Mouse (Mus musculus): ENCODE measurements around the gene Hoxa3. TPM values are rescaled to one million over a fixed set of nuclear protein-coding genes. Genes with fewer than 3 reads are reported as not detected.

Gene Hoxa3
- polyA plus RNA-seq, 1 experiment from 2014 or later, result 0.91 TPM

DNA sequence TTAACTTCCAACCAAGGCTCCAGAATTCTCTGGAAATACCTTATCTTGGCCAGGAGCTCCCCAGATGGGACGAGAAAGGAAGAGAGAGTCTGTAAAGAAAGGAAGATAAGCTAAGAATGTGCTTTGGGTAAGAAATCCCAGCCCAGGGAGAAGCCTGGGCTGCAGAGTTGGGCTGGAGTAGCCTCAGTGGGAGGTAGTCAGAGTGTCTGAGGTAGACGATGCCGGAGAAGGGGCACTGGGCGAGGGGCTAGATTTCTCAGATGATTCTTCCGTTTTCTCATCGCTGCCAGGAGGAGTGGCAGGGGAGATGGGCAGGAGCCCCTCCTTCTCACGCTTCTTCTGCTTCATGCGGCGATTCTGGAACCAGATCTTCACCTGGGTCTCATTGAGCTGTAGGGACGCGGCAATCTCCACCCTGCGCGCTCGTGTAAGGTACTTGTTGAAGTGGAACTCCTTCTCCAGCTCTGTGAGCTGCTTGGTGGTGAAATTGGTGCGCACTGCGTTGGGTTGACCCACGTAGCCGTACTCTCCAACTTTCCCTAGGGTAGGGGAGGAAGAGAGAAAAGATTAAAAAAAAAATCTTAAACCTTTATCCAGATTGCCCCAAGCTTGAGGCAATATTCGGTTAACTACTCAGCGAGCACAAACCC, 56.5 kb downstream of the Hoxa3 start:
- H3K27ac ChIP-seq (replicated peaks; ENCODE audit: low read depth, low read length), result no peak overlapping the region
- H3K9ac ChIP-seq (replicated peaks; ENCODE audit: low read length), result no peak overlapping the region
- ATAC-seq (replicated peaks; ENCODE audit: insufficient number of reproducible peaks, low FRiP score, low TSS enrichment, low read depth) (no peak), DNase-seq (ENCODE audit: low spot score) (no peak)
- 1% methylated on average over 20 of the region's 20 CpGs for WGBS
- H3K36me3 ChIP-seq (replicated peaks; ENCODE audit: control insufficient read depth, insufficient read depth, low read depth, low read length), result no peaks in the 10 kb centered on the region
- H3K9me3 ChIP-seq (replicated peaks; ENCODE audit: control insufficient read depth, low read length), result no peaks in the 10 kb centered on the region
- H3K4me2 ChIP-seq (ENCODE audit: low read depth, low read length), result no peak overlapping the region
- H3K27me3 ChIP-seq (ENCODE audit: control insufficient read depth, insufficient read depth, low read length), result peaks cover 84% of the 10 kb centered on the region
- H3K4me1 ChIP-seq (ENCODE audit: control insufficient read depth, insufficient read depth, low read length), result no peaks in the 10 kb centered on the region; the same call in 1 of the 2 replicates
- no peak overlapping the region for H3K4me3 ChIP-seq (ENCODE audit: low read depth, low read length)

DNA sequence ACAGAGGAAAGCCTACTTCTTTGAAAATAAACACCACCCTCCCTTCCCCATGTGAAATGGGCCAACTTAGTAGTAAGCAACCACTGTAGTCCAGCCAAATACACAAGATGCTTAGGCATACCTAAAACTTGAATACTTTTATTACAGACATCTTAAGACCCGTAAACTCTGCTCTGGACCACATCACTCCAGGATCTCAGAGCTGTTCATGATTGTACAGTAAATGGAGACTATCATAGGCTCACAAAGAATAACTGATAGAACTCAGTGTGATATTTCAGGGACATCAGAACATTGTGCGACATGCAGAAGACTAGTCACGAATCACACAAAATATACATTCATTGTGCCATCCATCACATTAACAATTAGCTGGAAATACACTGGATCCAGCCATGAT, 57.7 kb downstream of the Hoxa3 start:
- no peak for DNase-seq (ENCODE audit: low spot score)
- ATAC-seq (replicated peaks; ENCODE audit: insufficient number of reproducible peaks, low FRiP score, low TSS enrichment, low read depth), result no peak
- Histone ChIP-seq H3K4me3 (ENCODE audit: low read depth, low read length) (no peak overlapping the region), H3K27ac (replicated peaks; ENCODE audit: low read depth, low read length) (no peak overlapping the region), H3K9me3 (replicated peaks; ENCODE audit: control insufficient read depth, low read length) (no peaks in the 10 kb centered on the region), H3K27me3 (ENCODE audit: control insufficient read depth, insufficient read depth, low read length) (peaks cover 85% of the 10 kb centered on the region), H3K4me2 (ENCODE audit: low read depth, low read length) (no peak overlapping the region), H3K9ac (replicated peaks; ENCODE audit: low read length) (no peak overlapping the region), H3K4me1 (ENCODE audit: control insufficient read depth, insufficient read depth, low read length) (peaks cover 2% of the 10 kb centered on the region; the same call in 1 of the 2 replicates), H3K36me3 (replicated peaks; ENCODE audit: control insufficient read depth, insufficient read depth, low read depth, low read length) (no peaks in the 10 kb centered on the region)
- 38% methylated on average over 3 of the region's 3 CpGs for WGBS

DNA sequence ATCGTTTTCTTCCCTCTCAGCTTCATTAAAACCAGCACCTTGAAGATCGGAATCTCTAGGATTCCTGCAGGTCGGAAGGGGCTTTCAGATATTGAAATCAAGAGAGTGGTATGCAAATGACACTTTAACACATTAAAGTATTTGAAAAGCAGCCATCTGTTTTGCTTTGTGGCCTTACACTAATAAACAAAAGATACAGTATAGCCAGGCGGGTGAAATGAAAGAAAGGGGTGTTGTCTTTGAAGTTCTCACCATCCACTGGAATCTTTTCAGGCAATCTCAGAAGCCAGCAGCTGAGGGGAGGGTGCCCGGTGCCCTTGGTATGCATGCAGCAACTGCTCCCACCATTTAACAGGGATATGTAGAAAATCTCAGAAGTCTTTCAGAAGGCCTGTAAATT, 59.1 kb downstream of the Hoxa3 start:
- Histone ChIP-seq H3K9ac (replicated peaks; ENCODE audit: low read length) (no peak overlapping the region), H3K4me3 (ENCODE audit: low read depth, low read length) (no peak overlapping the region), H3K4me1 (ENCODE audit: control insufficient read depth, insufficient read depth, low read length) (peaks cover 3% of the 10 kb centered on the region; the same call in 1 of the 2 replicates), H3K4me2 (ENCODE audit: low read depth, low read length) (no peak overlapping the region), H3K9me3 (replicated peaks; ENCODE audit: control insufficient read depth, low read length) (no peaks in the 10 kb centered on the region), H3K27ac (replicated peaks; ENCODE audit: low read depth, low read length) (no peak overlapping the region), H3K27me3 (ENCODE audit: control insufficient read depth, insufficient read depth, low read length) (peaks cover 83% of the 10 kb centered on the region), H3K36me3 (replicated peaks; ENCODE audit: control insufficient read depth, insufficient read depth, low read depth, low read length) (no peaks in the 10 kb centered on the region)
- WGBS, result 6% methylated on average over 5 of the region's 5 CpGs
- ATAC-seq (replicated peaks; ENCODE audit: insufficient number of reproducible peaks, low FRiP score, low TSS enrichment, low read depth), result no peak
- DNase-seq (ENCODE audit: low spot score), result no peak

DNA sequence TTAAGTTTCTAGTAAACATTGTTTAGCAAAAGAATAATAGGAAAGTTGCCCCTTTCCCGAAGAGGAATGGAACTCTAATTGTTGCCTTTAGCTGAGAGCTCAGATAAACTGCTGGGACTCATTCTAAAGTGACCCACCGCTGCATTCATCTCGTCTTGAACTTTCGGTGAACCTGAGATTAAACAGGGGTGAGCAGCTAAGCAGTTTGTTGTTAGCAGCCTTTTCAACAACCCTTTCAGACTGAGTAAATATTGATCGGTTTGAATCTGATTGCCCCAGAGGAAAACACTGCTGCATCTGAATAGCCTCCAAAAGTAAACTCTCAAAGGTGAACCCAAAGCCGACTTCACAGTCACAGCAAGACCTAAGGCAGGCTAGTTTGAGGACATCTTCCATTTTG, 59.9 kb downstream of the Hoxa3 start:
- ATAC-seq (replicated peaks; ENCODE audit: insufficient number of reproducible peaks, low FRiP score, low TSS enrichment, low read depth), result no peak
- H3K9ac ChIP-seq (replicated peaks; ENCODE audit: low read length), result no peak overlapping the region
- H3K9me3 ChIP-seq (replicated peaks; ENCODE audit: control insufficient read depth, low read length), result no peaks in the 10 kb centered on the region
- peak; percentile 24 for DNase-seq (ENCODE audit: low spot score)
- H3K27ac ChIP-seq (replicated peaks; ENCODE audit: low read depth, low read length), result no peak overlapping the region
- 0 out of 2 replicates have a peak, but pooled peaks cover 3% of the 10 kb centered on the region for H3K4me1 ChIP-seq (ENCODE audit: control insufficient read depth, insufficient read depth, low read length)
- no peak overlapping the region for H3K4me3 ChIP-seq (ENCODE audit: low read depth, low read length)
- H3K36me3 ChIP-seq (replicated peaks; ENCODE audit: control insufficient read depth, insufficient read depth, low read depth, low read length), result no peaks in the 10 kb centered on the region
- H3K27me3 ChIP-seq (ENCODE audit: control insufficient read depth, insufficient read depth, low read length), result peaks cover 76% of the 10 kb centered on the region
- no peak overlapping the region for H3K4me2 ChIP-seq (ENCODE audit: low read depth, low read length)
- under 1% methylated on average over 6 of the region's 6 CpGs for WGBS

DNA sequence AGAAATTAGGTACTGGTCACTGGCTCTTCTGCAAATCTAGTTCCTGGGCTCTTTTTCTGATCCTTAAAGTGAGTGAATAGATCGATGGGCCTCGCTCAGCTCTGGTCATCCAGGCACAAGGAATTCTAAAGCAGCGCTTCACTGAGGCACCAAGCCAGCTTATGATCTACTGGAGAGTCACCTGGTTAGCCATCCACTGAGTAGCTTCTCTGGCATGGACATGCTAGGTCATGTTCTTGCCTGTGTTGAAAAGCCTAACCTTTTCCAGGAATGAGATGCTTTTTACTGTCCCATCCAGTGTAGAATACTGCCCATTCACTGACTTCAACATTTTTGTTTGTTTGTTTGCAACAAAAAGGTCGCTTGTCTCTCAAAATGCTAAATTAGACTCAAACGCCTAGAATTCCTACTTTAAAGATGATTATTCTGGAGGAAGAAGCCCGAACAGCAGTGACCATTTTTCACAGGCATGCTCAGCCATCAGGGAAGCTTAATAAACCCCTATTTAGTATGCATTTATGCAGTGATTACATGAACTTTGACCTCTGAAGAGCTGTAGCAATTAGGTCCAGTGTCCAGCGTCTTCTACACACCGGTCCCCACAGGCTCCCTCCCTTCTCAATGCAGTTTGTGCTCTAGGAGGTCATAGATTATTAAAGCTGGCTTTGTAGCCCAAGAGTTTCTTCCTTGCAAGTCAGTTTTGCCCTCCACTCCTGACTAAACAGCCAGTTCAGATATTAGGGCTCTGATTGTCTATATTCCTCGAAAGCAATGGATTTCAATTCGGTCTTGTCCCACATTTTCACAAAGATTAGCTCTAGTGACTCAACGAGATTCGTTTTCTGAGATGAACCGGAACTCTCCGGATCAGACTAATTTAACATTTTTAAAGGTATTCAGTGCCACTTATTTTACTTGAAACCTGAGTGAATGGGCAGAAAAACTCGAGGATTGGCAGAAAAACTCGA, 60.6 kb downstream of the Hoxa3 start:
- no peak overlapping the region for H3K4me2 ChIP-seq (ENCODE audit: low read depth, low read length)
- no peak overlapping the region for H3K4me3 ChIP-seq (ENCODE audit: low read depth, low read length)
- H3K4me1 ChIP-seq (ENCODE audit: control insufficient read depth, insufficient read depth, low read length), result 0 out of 2 replicates have a peak, but pooled peaks cover 3% of the 10 kb centered on the region
- WGBS, result 2% methylated on average over 16 of the region's 16 CpGs
- ATAC-seq (replicated peaks; ENCODE audit: insufficient number of reproducible peaks, low FRiP score, low TSS enrichment, low read depth) (no peak), DNase-seq (ENCODE audit: low spot score) (no peak)
- no peaks in the 10 kb centered on the region for H3K36me3 ChIP-seq (replicated peaks; ENCODE audit: control insufficient read depth, insufficient read depth, low read depth, low read length)
- no peaks in the 10 kb centered on the region for H3K9me3 ChIP-seq (replicated peaks; ENCODE audit: control insufficient read depth, low read length)
- peaks cover 69% of the 10 kb centered on the region for H3K27me3 ChIP-seq (ENCODE audit: control insufficient read depth, insufficient read depth, low read length)
- H3K9ac ChIP-seq (replicated peaks; ENCODE audit: low read length), result no peak overlapping the region
- H3K27ac ChIP-seq (replicated peaks; ENCODE audit: low read depth, low read length), result no peak overlapping the region

DNA sequence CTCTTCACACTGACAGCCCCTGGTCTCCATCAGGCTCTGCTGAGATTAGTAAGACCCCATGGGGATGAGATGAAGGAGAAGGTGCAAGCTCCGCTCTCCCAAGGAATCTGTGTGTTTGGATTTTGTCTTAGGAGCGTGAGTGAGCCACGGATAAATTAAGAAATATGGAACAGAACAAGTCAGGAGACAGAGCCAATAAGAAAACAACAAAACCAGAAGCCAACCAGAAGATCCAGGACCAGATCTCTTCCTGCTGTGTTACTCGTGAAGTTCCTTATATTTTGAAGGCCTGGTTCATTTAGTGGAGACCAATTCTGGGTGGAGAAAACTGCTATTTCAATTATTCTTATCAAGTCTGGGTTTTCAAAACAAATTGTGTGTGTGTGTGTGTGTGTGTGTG, 61.6 kb downstream of the Hoxa3 start:
- DNase-seq (ENCODE audit: low spot score) (no peak), ATAC-seq (replicated peaks; ENCODE audit: insufficient number of reproducible peaks, low FRiP score, low TSS enrichment, low read depth) (no peak)
- Histone ChIP-seq H3K27me3 (ENCODE audit: control insufficient read depth, insufficient read depth, low read length) (peaks cover 60% of the 10 kb centered on the region), H3K9me3 (replicated peaks; ENCODE audit: control insufficient read depth, low read length) (no peaks in the 10 kb centered on the region), H3K27ac (replicated peaks; ENCODE audit: low read depth, low read length) (no peak overlapping the region), H3K4me1 (ENCODE audit: control insufficient read depth, insufficient read depth, low read length) (0 out of 2 replicates have a peak, but pooled peaks cover 3% of the 10 kb centered on the region), H3K4me3 (ENCODE audit: low read depth, low read length) (no peak overlapping the region), H3K4me2 (ENCODE audit: low read depth, low read length) (no peak overlapping the region), H3K9ac (replicated peaks; ENCODE audit: low read length) (no peak overlapping the region), H3K36me3 (replicated peaks; ENCODE audit: control insufficient read depth, insufficient read depth, low read depth, low read length) (no peaks in the 10 kb centered on the region)
- 4% methylated on average over 4 of the region's 4 CpGs for WGBS

DNA sequence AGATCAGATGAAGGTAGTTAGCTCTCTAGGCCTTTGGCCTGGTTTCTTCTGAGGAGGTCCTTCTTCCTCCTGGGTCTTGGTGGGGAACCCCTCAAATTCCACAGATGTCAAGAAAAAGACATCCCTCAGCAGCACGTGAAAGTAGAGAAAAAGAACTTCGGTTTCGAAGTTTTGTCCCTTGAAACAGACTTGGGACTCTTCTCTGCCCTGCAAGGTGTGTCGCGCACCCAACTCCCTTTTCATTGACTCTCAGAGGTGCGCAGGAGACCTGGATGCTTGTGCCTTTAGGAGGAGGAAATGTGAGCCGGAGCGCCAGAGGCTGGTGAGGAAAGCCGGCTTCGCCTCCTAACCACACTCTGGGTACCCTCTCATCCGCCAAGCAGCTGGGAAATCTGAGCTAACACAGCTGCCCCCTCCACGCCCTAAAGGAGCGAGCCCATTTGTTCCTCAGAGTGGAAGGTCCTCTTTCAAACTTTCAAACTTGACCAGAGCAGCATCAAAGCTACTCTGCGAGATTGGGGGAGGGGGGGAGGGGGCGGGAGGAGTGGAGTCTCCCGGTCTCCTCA, 62.7 kb downstream of the Hoxa3 start:
- Histone ChIP-seq H3K9ac (replicated peaks; ENCODE audit: low read length) (no peak overlapping the region), H3K27me3 (ENCODE audit: control insufficient read depth, insufficient read depth, low read length) (peaks cover 51% of the 10 kb centered on the region), H3K27ac (replicated peaks; ENCODE audit: low read depth, low read length) (no peak overlapping the region), H3K9me3 (replicated peaks; ENCODE audit: control insufficient read depth, low read length) (no peaks in the 10 kb centered on the region), H3K4me1 (ENCODE audit: control insufficient read depth, insufficient read depth, low read length) (0 out of 2 replicates have a peak, but pooled peaks cover 3% of the 10 kb centered on the region), H3K4me3 (ENCODE audit: low read depth, low read length) (no peak overlapping the region), H3K4me2 (ENCODE audit: low read depth, low read length) (no peak overlapping the region), H3K36me3 (replicated peaks; ENCODE audit: control insufficient read depth, insufficient read depth, low read depth, low read length) (no peaks in the 10 kb centered on the region)
- DNase-seq (ENCODE audit: low spot score), result peak; percentile 56
- 4% methylated on average over 16 of the region's 16 CpGs for WGBS
- no peak for ATAC-seq (replicated peaks; ENCODE audit: insufficient number of reproducible peaks, low FRiP score, low TSS enrichment, low read depth)

Data from embryonic facial prominence, embryonic 11.5 days (tissue).